Mouse (Mus musculus) limb, embryonic 11.5 days (tissue): ENCODE measurements at regions not wholly inside any gene's neighbourhood (a gene's known extent, or its start where the extent isn't known, plus 50 kb on each side); places are given as distances from the start of the nearest gene placed in this dataset.

Experiments
- ATAC-seq: fragments of 200-750 bp; cut with Nextera tagmentation; 2 replicates; pipeline ENCODE4 v1.8.0; 2017; ENCODE audit warnings: low read depth; ENCODE audit not compliant: insufficient number of reproducible peaks, low FRiP score, low TSS enrichment
- DNase-seq: peaks from one replicate; pipeline ENCODE4 v3.0.0-alpha.2; 2015; ENCODE audit warnings: low spot score
- H3K27ac ChIP-seq: fragments of 300-500 bp; sonication (generic); replicated peaks from 2 replicates; pipeline ENCODE4 v1.5.1; 2014; ENCODE audit warnings: low read depth, mild to moderate bottlenecking, low read length
- H3K27me3 ChIP-seq: fragments of 300-500 bp; sonication (generic); 2 replicates; pipeline ENCODE4 v1.6.1; 2014; ENCODE audit warnings: mild to moderate bottlenecking, low read length, mixed read lengths; ENCODE audit not compliant: control insufficient read depth, insufficient read depth
- H3K36me3 ChIP-seq: fragments of 300-500 bp; sonication (generic); 2 replicates; pipeline ENCODE4 v1.6.1; 2014; ENCODE audit warnings: mild to moderate bottlenecking, low read length, moderate library complexity, mixed read lengths; ENCODE audit not compliant: control insufficient read depth, insufficient read depth
- H3K4me1 ChIP-seq: fragments of 300-500 bp; sonication (generic); 2 replicates; pipeline ENCODE4 v1.6.1; 2014; ENCODE audit warnings: low read length, mixed read lengths; ENCODE audit not compliant: control insufficient read depth, insufficient read depth
- H3K4me2 ChIP-seq: fragments of 300-500 bp; sonication (generic); 2 replicates; pipeline ENCODE4 v1.6.1; 2014; ENCODE audit warnings: low read depth, mild to moderate bottlenecking, moderate library complexity; ENCODE audit not compliant: severe bottlenecking
- H3K4me3 ChIP-seq: fragments of 300-500 bp; sonication (generic); 2 replicates; pipeline ENCODE4 v1.5.1; 2014; ENCODE audit warnings: low read depth, low read length
- H3K9ac ChIP-seq: fragments of 300-500 bp; sonication (generic); 2 replicates; pipeline ENCODE4 v1.6.1; 2014; ENCODE audit warnings: mild to moderate bottlenecking, low read length
- H3K9me3 ChIP-seq: fragments of 300-500 bp; sonication (generic); 2 replicates; pipeline ENCODE4 v1.6.1; 2016; ENCODE audit warnings: low read length; ENCODE audit not compliant: control insufficient read depth
- WGBS: fragments of 180-500 bp; shearing (Covaris S2); extraction: QIAGEN DNeasy Blood & Tissue Kit; methylation state at CpG from one replicate; pipeline ENCODE4 v1.1.7; 2014; 5-methylcytosine and 5-hydroxymethylcytosine counted together

DNA sequence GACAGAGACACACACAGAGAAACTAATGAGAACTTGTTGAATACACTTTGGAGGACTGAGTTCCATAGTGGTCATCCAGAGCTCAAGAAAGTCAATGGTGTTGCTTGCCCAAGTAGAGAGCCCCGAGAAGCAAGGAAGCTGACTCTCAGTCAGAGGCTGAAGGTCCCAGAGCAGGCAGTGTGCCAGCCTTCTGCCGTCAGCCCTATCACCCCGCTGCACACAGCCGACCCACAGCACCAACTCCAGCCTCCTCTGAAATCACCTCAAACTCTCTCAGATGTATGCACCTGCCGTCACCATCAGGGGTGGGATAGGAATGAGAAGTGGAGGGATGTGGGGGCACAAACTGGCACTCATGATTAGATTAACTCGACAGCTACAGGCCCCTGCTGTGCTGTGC is 257.9 kb upstream of the Far2 start:
- Histone ChIP-seq H3K9ac (no peak overlapping the region), H3K4me2 (no peak overlapping the region), H3K27ac (no peak overlapping the region), H3K4me3 (no peak overlapping the region), H3K9me3 (no peaks in the 10 kb centered on the region), H3K4me1 (no peaks in the 10 kb centered on the region), H3K36me3 (no peaks in the 10 kb centered on the region), H3K27me3 (no peaks in the 10 kb centered on the region)
- no peak for ATAC-seq
- DNase-seq = no peak
- WGBS = 76% methylated on average over 6 of the region's 6 CpGs

DNA sequence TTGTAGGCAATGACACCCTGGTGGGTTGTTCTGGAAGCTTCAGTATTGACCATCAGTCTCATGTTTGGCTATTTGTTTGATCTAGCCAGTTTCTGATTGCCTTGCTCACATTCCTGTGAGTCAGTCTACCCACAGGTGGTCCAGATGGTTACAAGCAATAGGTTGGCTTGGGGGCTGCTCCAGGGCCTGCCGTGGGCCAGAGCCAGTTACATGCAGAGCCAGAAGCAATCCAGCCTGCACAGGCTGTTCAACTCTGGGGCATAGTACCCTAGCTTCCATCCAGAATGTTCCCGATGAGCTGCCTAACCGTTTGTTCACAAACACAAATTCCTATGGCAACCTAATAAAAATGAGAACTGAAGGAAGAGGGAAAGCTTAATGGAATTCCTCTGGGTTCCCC is 253.2 kb upstream of the Far2 start:
- H3K4me3 ChIP-seq = no peak overlapping the region
- H3K9me3 ChIP-seq = no peaks in the 10 kb centered on the region
- peak; percentile 28 for DNase-seq
- no peak overlapping the region for H3K9ac ChIP-seq
- no peak overlapping the region for H3K4me2 ChIP-seq
- no peaks in the 10 kb centered on the region for H3K36me3 ChIP-seq
- no peak overlapping the region for H3K27ac ChIP-seq
- 38% methylated on average over 3 of the region's 3 CpGs for WGBS
- ATAC-seq = no peak
- H3K4me1 ChIP-seq = 0 out of 2 replicates have a peak, but pooled peaks cover 4% of the 10 kb centered on the region
- H3K27me3 ChIP-seq = no peaks in the 10 kb centered on the region

- 0 out of 2 replicates have a peak, but pooled peaks cover 4% of the 10 kb centered on the region for H3K4me1 ChIP-seq
- H3K9ac ChIP-seq = no peak overlapping the region
- WGBS = 72% methylated on average over 4 of the region's 4 CpGs
- no peak overlapping the region for H3K4me3 ChIP-seq
- ATAC-seq (no peak), DNase-seq (no peak)
- no peaks in the 10 kb centered on the region for H3K9me3 ChIP-seq
- H3K27me3 ChIP-seq = no peaks in the 10 kb centered on the region
- no peak overlapping the region for H3K4me2 ChIP-seq
- no peak overlapping the region for H3K27ac ChIP-seq
- H3K36me3 ChIP-seq = no peaks in the 10 kb centered on the region
Measured at GRCm38 (mm10) chr6:147794351-147794750, 252.7 kb upstream of the Far2 start.

DNA sequence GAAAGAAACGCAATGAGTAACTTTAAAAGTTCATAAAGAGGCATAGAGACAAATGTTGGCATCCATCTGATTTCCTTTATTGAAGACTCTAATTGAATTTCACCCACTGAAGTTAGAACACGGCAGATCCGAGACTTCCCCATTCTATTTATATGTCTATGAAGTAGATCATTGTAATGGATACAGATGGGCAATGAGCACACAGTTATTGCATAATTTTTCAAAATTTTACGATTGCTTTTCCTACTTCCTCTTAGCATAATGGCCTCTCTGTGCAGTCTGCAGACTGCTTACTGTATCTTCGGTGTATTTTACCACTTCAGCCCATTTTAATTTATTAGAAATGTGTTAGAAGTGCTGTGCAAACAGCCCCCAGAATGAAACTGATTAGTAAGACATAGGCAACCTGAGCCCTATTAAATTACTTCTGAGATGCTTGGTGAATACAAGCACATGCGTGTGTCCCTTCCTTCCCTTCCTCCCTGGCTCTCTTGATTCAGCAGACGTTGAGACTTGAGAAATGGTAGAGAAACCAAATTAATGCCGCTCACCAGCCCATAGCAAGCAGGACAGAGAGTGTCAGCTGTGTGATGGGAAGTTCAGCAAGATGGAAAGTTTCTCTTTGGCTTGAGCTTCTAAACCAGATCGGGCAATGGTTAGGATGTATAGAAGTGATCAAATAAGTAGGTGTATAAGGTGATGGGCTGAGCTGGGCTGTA is 247.9 kb upstream of the Far2 start:
- Histone ChIP-seq H3K4me2 (no peak overlapping the region), H3K4me1 (0 out of 2 replicates have a peak, but pooled peaks cover 4% of the 10 kb centered on the region), H3K9ac (no peak overlapping the region), H3K36me3 (no peaks in the 10 kb centered on the region), H3K27ac (no peak overlapping the region), H3K4me3 (no peak overlapping the region), H3K9me3 (no peaks in the 10 kb centered on the region), H3K27me3 (no peaks in the 10 kb centered on the region)
- ATAC-seq = no peak
- DNase-seq = no peak
- WGBS = 84% methylated on average over 9 of the region's 9 CpGs

GRCm38 (mm10) chr6:147799861-147800260 is 247.2 kb upstream of the Far2 start:
- Histone ChIP-seq H3K4me1 (0 out of 2 replicates have a peak, but pooled peaks cover 4% of the 10 kb centered on the region), H3K9ac (no peak overlapping the region), H3K36me3 (no peaks in the 10 kb centered on the region), H3K9me3 (no peaks in the 10 kb centered on the region), H3K27me3 (no peaks in the 10 kb centered on the region), H3K27ac (no peak overlapping the region), H3K4me2 (no peak overlapping the region), H3K4me3 (no peak overlapping the region)
- 93% methylated on average over 6 of the region's 6 CpGs for WGBS
- ATAC-seq (no peak), DNase-seq (no peak)

GRCm38 (mm10) chr6:147800846-147801245 is 246.2 kb upstream of the Far2 start:
- H3K4me3 ChIP-seq = no peak overlapping the region
- no peak for DNase-seq
- H3K4me1 ChIP-seq = no peaks in the 10 kb centered on the region
- H3K36me3 ChIP-seq = no peaks in the 10 kb centered on the region
- H3K9me3 ChIP-seq = no peaks in the 10 kb centered on the region
- no peaks in the 10 kb centered on the region for H3K27me3 ChIP-seq
- no peak overlapping the region for H3K27ac ChIP-seq
- 91% methylated on average over 5 of the region's 5 CpGs for WGBS
- no peak overlapping the region for H3K4me2 ChIP-seq
- H3K9ac ChIP-seq = no peak overlapping the region
- ATAC-seq = no peak

- WGBS = 93% methylated on average over 2 of the region's 2 CpGs
- DNase-seq = no peak
Measured at GRCm38 (mm10) chr6:147803893-147804292, 243.2 kb upstream of the Far2 start.

DNA sequence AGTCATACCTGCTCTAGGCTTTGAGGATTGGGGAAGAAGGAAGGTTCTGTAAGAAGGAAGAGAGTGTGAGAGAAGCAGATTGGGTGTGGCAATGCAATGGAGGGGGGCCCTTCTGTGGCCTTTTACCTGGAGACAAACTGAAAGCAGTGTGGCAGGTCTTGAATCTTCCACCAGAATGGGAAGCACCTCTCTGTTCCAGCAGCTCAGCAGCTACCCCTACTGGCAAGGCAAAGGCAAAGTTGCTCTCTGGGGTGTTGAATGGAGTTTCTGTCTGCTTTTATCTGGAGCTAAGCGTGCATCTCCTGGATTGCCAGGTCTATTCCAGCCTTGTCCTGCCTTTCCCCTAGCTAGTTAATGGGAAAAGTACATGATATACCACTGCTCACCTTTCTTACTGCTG is 236.3 kb upstream of the Far2 start:
- WGBS = 32% methylated on average over 1 of the region's 1 CpGs
- H3K27me3 ChIP-seq = no peaks in the 10 kb centered on the region
- H3K4me1 ChIP-seq = no peaks in the 10 kb centered on the region
- H3K36me3 ChIP-seq = no peaks in the 10 kb centered on the region
- no peak overlapping the region for H3K9ac ChIP-seq
- H3K9me3 ChIP-seq = no peaks in the 10 kb centered on the region
- H3K4me3 ChIP-seq = no peak overlapping the region
- H3K4me2 ChIP-seq = no peak overlapping the region
- DNase-seq (peak; percentile 74), ATAC-seq (no peak; the same call in 1 of the 2 replicates)
- no peak overlapping the region for H3K27ac ChIP-seq

More at GRCm38 (mm10) chr6:147803893-147804292, 243.2 kb upstream of the Far2 start:
- H3K4me2 ChIP-seq = no peak overlapping the region
- no peak overlapping the region for H3K4me3 ChIP-seq
- H3K36me3 ChIP-seq = no peaks in the 10 kb centered on the region
- no peaks in the 10 kb centered on the region for H3K27me3 ChIP-seq
- ATAC-seq = no peak
- no peak overlapping the region for H3K9ac ChIP-seq
- no peaks in the 10 kb centered on the region for H3K4me1 ChIP-seq
- no peak overlapping the region for H3K27ac ChIP-seq
- no peaks in the 10 kb centered on the region for H3K9me3 ChIP-seq

DNA sequence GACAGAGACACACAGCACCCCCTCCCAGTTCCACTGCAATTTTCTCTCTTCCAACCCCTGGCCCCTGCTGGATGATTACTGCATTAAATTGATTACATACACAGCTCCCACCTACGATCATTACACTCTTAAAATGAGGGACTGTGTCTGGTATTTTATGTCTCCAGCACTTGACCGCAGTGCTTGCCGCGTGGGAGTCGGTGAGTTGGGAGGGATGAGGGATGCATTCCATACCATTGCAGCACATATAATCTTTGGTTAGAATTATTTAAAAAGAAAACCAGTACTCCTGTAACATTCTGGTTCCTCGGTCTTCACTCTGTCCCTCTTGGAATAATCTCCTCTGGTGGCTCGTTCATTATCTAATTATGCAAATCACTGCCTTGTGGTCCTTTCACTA is 230.2 kb upstream of the Far2 start:
- H3K27me3 ChIP-seq = no peaks in the 10 kb centered on the region
- DNase-seq (no peak), ATAC-seq (no peak)
- no peaks in the 10 kb centered on the region for H3K36me3 ChIP-seq
- H3K9me3 ChIP-seq = no peaks in the 10 kb centered on the region
- H3K4me1 ChIP-seq = no peaks in the 10 kb centered on the region
- 70% methylated on average over 7 of the region's 7 CpGs for WGBS
- H3K27ac ChIP-seq = no peak overlapping the region
- no peak overlapping the region for H3K4me2 ChIP-seq
- no peak overlapping the region for H3K4me3 ChIP-seq
- no peak overlapping the region for H3K9ac ChIP-seq
